Mouse (Mus musculus) lung, embryonic 16.5 days (tissue): Measurements from ENCODE around the gene Dbt. TPM values are rescaled to one million over a fixed set of nuclear protein-coding genes. Genes with fewer than 3 reads are reported as not detected.

ENCODE experiments used
- ATAC-seq: fragments of 200-750 bp; cut with Nextera tagmentation; 2 replicates; pipeline ENCODE4 v1.8.0; 2017; ENCODE audit warnings: low read depth, mild to moderate bottlenecking, moderate library complexity
- H3K27ac ChIP-seq: fragments of 300-500 bp; sonication (generic); 2 replicates; pipeline ENCODE4 v1.5.1; 2014; ENCODE audit warnings: mild to moderate bottlenecking, control low read depth, low read length
- H3K27me3 ChIP-seq: fragments of 300-500 bp; sonication (generic); 2 replicates; pipeline ENCODE4 v1.6.1; 2014; ENCODE audit warnings: low read depth, low read length, mixed read lengths; ENCODE audit not compliant: control insufficient read depth, insufficient read depth
- H3K36me3 ChIP-seq: fragments of 300-500 bp; sonication (generic); 2 replicates; pipeline ENCODE4 v1.6.1; 2014; ENCODE audit warnings: low read length; ENCODE audit not compliant: control insufficient read depth, insufficient read depth
- H3K4me1 ChIP-seq: fragments of 300-500 bp; sonication (generic); replicated peaks from 2 replicates; pipeline ENCODE4 v1.6.1; 2014; ENCODE audit warnings: low read length, mixed read lengths; ENCODE audit not compliant: control insufficient read depth, insufficient read depth
- H3K4me2 ChIP-seq: fragments of 300-500 bp; sonication (generic); 2 replicates; pipeline ENCODE4 v1.6.1; 2014; ENCODE audit warnings: low read depth, low read length, control low read depth
- H3K4me3 ChIP-seq: fragments of 300-500 bp; sonication (generic); 2 replicates; pipeline ENCODE4 v1.5.1; 2014; ENCODE audit warnings: mild to moderate bottlenecking, low read length, control low read depth
- H3K9ac ChIP-seq: fragments of 300-500 bp; sonication (generic); 2 replicates; pipeline ENCODE4 v1.6.1; 2014; ENCODE audit warnings: low read length, control low read depth
- H3K9me3 ChIP-seq: fragments of 300-500 bp; sonication (generic); 2 replicates; pipeline ENCODE4 v1.6.1; 2016; ENCODE audit warnings: low read length; ENCODE audit not compliant: control insufficient read depth
- WGBS: fragments of 180-500 bp; shearing (Covaris S2); extraction: QIAGEN DNeasy Blood & Tissue Kit; methylation state at CpG from one replicate; pipeline ENCODE4 v1.1.7; 2014; 5-methylcytosine and 5-hydroxymethylcytosine counted together
- polyA plus RNA-seq: library from polyadenylated mRNA; unstranded; fragments of >200 nt; fragmentation: Nextera tagmentation; extraction: Ambion mirVana; gene quantifications from 2 replicates; pipeline ENCODE4 v1.2.1, GENCODE M21; 2015

Dbt gene
- polyA plus RNA-seq, 1 experiment from 2014 or later = 15.9 TPM

DNA sequence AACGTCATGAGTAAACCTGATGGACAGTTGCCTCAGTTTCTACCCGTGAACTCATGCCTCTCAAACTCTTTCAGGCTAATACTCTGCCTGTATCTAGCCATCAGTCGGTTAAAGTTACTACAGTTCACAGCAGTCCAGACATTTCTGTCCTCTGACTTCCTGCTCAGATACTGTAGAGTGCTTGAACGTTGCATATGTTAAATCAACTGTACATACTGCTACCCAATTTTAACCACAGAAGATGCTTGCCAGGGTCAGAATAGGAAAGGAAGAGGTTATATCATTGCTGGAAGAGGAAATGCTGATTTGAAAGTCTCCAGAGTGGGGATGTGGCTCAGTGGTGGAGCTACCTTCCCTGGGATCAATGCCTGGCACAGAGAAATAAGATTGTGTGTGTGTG is 29.6 kb upstream of the Dbt start:
- 79% methylated on average over 4 of the region's 4 CpGs for WGBS
- Histone ChIP-seq H3K4me1 (no peaks in the 10 kb centered on the region), H3K27ac (no peak overlapping the region), H3K9ac (no peak overlapping the region), H3K4me2 (no peak overlapping the region), H3K36me3 (peaks cover 9% of the 10 kb centered on the region), H3K9me3 (no peaks in the 10 kb centered on the region), H3K4me3 (no peak overlapping the region), H3K27me3 (no peaks in the 10 kb centered on the region)
- ATAC-seq = no peak

DNA sequence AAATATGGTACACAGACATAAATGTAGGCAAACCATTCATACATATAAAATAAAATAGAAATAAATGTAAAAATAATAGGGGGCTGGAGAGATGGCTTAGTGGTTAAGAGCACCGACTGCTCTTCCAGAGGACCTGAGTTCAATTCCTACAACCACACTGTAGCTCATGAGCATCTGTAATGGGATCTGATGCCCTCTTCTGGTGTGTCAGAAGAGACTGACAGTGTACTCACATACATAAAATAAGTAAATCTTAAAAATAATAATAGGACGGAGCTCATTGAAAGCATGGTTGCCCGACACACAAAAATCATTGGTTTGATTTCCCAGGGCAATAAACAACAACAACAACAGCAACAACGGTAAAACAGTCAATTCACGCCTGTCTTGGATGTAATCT is 21.9 kb upstream of the Dbt start:
- Histone ChIP-seq H3K36me3 (peaks cover 45% of the 10 kb centered on the region), H3K27me3 (no peaks in the 10 kb centered on the region), H3K27ac (no peak overlapping the region), H3K4me3 (no peak overlapping the region), H3K4me2 (no peak overlapping the region), H3K4me1 (no peaks in the 10 kb centered on the region), H3K9ac (no peak overlapping the region), H3K9me3 (no peaks in the 10 kb centered on the region)
- ATAC-seq = no peak
- 86% methylated on average over 5 of the region's 5 CpGs for WGBS

DNA sequence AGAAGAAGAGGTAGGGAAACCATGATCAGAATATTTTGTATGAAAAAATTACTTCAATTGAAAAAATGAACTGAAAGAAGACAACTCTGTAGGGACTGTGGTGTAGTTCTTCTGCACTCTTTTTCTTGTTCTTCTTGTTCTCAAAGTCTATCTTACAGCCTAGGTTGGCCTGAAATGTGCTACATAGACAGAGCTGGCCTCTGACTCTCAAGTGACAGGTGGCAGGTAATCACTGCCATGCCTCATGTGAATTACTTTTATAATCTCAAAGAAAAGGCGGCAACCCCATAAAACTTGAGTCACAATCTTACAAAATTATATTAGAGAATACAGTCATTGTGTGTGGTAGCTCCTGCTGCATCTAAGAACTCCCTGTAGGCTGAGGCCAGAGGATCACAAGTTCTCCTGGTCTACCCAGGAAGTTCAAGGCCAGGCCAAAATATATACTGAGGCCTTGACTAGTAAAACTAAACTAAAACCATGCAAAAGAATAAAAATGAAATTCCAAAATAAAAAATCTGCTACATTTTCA is 20.9 kb upstream of the Dbt start:
- no peaks in the 10 kb centered on the region for H3K4me1 ChIP-seq
- no peaks in the 10 kb centered on the region for H3K9me3 ChIP-seq
- H3K9ac ChIP-seq = no peak overlapping the region
- no peak overlapping the region for H3K4me2 ChIP-seq
- H3K27ac ChIP-seq = no peak overlapping the region
- 83% methylated on average over 1 of the region's 1 CpGs for WGBS
- H3K4me3 ChIP-seq = no peak overlapping the region
- ATAC-seq = no peak
- peaks cover 47% of the 10 kb centered on the region for H3K36me3 ChIP-seq
- no peaks in the 10 kb centered on the region for H3K27me3 ChIP-seq

DNA sequence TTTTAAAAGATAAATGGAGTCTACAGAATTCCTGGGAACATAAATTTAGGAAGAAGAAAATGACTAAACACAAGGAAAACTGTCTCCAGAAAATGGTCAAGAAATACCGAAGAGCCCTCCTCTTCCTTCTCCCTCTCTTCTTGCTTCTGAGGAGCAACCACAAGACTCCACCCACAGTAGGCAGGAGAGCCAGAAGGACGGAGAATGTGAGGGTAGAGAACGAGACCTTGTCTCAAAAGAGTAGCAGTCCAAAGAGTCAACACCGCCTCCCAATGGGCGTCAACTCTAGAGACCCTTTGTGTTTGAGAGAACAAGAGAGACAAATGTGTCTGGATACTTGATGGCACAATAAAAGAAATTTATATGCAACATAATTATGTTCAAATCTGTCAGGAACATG is 19.2 kb upstream of the Dbt start:
- peaks cover 45% of the 10 kb centered on the region for H3K36me3 ChIP-seq
- H3K9me3 ChIP-seq = no peaks in the 10 kb centered on the region
- no peak overlapping the region for H3K4me2 ChIP-seq
- no peak overlapping the region for H3K27ac ChIP-seq
- ATAC-seq = no peak
- 63% methylated on average over 5 of the region's 5 CpGs for WGBS
- no peaks in the 10 kb centered on the region for H3K4me1 ChIP-seq
- H3K9ac ChIP-seq = no peak overlapping the region
- no peak overlapping the region for H3K4me3 ChIP-seq
- H3K27me3 ChIP-seq = no peaks in the 10 kb centered on the region

DNA sequence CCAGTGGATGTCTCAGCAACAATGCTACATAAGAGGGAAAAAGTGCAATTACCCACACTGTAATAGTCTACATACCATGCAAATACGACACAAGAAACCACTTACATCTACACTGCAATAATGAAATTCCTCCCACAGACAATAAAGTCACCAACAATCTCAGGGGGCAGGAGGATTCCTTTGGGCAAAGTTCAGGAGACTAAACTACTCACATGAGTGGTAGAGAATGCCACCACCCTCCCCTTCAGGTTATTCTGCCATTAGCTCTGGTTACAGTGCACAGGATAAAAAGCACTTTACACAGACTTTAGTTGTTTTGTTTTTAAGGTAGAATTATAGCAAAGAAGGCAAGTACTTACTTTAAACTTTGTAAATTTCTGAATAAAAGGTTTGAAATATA is 17.2 kb upstream of the Dbt start:
- ATAC-seq = no peak
- Histone ChIP-seq H3K27ac (no peak overlapping the region), H3K9me3 (no peaks in the 10 kb centered on the region), H3K27me3 (no peaks in the 10 kb centered on the region), H3K4me2 (no peak overlapping the region), H3K4me3 (no peak overlapping the region), H3K36me3 (peaks cover 38% of the 10 kb centered on the region), H3K9ac (no peak overlapping the region), H3K4me1 (no peaks in the 10 kb centered on the region)
- 82% methylated on average over 1 of the region's 1 CpGs for WGBS

DNA sequence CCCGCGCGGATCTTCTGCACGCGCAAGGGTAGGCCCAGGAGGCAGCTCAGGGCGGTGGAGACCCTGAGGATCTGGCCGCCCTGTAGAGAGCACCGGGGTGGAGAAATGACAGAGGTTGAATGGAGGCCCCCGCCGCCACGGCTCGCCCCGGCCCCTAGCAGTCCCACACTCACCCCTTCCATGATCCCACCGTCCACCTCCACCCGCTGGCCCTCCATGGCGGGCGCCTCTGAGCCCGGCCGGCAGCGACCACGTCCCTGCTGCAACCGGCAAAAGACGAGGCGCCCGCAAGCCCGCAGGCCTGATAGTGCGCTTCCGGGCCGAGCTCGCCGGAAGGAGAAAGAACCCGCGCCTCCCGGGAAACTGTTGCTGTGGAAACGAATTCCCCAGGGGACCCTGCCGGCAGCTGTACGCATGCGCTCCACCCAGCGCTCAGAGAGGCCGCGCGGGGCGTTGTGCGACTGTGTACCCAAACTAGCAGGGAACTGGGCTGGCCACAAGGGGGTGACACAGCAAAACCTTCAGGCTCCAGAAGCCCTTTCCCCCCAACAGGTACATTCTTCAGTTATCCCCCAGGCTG is 5.0 kb upstream of the Dbt start, which contains the start of gene Rtca:
Gene Rtca, minus strand, starts transcription at position 437 of the 580 bp plus-strand sequence.
- under 1% methylated on average over 41 of the region's 44 CpGs for WGBS
- peaks cover 11% of the 10 kb centered on the region for H3K36me3 ChIP-seq
- peak within 1 kb of the TSS; percentile 98 for H3K4me3 ChIP-seq
- H3K27ac ChIP-seq = 0 out of 2 replicates have a peak within 1 kb of the TSS, but pooled peaks have one; percentile 22
- H3K4me2 ChIP-seq = peak within 1 kb of the TSS; percentile 88
- ATAC-seq = peak; percentile 95
- no peaks in the 10 kb centered on the region for H3K27me3 ChIP-seq
- no peaks in the 10 kb centered on the region for H3K9me3 ChIP-seq
- H3K9ac ChIP-seq = peak within 1 kb of the TSS; percentile 88
- H3K4me1 ChIP-seq = peaks cover 15% of the 10 kb centered on the region

DNA sequence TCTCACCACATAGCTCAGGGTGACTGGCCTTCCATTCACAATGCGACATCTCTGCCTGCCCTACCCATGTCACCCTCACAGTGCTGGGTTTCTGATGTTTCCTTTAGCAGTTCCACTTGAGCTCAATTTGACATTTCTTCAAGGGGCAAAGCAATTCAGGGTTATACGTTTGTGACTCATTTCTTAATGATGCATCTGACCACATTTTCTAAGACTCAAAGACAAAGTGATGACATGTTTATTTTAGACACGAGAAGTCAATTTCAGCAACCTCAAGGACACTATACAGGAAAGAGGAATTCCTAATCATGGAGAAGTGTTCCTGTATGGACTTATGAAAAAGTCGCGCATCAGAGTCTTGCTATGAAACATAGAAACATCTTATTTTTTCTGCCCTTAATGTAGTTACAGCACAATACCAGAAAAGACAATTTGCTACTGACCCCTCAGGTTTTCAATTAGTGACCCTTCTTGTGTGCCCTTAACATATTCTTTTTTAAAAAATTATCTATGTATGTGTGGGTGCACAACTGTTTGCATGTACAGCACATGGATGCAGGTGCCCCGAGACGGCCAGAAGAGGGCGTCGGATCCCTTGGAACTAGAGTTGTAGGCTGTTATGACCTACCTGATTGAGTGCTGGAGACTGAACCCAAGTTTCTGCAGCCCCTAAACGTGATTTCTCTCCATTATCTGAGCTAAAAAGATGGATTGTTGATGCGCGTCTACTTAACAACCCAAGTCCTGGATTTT is 543 bp upstream of the Dbt start:
- Histone ChIP-seq H3K27me3 (no peaks in the 10 kb centered on the region), H3K36me3 (no peaks in the 10 kb centered on the region), H3K4me1 (peaks cover 10% of the 10 kb centered on the region), H3K4me3 (peak overlapping the region; percentile 56), H3K4me2 (peak overlapping the region; percentile 70), H3K9me3 (no peaks in the 10 kb centered on the region), H3K27ac (no peak overlapping the region), H3K9ac (no peak overlapping the region)
- WGBS = 30% methylated on average over 12 of the region's 12 CpGs
- peak; percentile 8 for ATAC-seq

DNA sequence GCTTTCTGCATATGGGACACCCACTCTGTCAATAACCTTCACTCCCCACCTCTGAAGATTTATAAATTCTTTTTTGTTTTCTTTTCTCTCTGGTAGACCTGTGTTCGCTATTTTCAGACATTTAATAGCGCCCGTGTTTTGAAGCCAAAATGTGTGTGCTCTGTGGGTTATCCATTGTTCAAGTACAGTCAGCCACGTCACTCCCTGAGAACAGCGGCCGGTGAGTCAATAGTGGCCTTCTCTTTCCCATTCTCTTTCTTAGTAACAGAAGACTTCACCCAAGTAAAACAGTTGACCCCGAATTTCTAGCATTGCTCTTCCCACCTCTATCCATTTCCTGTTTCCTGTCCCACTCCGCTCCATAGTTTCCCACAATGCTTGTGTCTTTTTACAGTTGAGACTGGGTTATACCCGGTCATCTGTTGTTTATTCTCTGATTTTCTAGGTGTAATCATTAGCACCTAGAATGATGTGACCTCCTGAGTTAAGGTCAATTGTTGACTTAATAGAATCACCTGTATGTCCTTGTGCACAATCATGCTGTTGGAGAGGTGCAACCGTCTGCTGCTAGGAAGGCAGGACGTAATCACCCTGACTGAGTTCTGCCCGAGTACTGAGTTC is 7.4 kb downstream of the Dbt start:
- no peak for ATAC-seq
- Histone ChIP-seq H3K27ac (no peak overlapping the region; the same call in 1 of the 2 replicates), H3K9me3 (no peaks in the 10 kb centered on the region), H3K9ac (no peak overlapping the region), H3K4me3 (no peak overlapping the region), H3K36me3 (no peaks in the 10 kb centered on the region), H3K27me3 (no peaks in the 10 kb centered on the region), H3K4me1 (peaks cover 4% of the 10 kb centered on the region; the same call in 1 of the 2 replicates), H3K4me2 (no peak overlapping the region)
- WGBS = 66% methylated on average over 12 of the region's 12 CpGs

DNA sequence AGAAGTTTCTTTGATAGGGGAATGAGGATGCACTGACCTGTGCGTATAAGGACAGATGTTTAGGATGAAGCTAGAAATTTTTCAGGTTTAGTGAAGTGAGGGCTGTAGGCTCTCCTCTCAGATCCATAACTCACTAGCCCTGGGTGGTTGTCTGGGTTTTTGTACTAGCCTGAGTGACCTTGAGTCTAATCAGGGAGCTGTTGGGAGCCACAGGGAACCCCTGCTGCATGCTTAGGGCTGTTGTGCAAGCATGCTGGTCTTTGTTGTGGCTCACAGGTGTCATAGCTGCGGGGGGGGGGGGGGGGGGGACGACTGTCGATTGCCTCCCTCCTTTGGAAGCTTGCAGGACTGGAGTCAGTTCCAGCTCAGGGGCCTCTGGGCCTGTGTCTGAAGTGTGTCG is 16.9 kb downstream of the Dbt start:
- Histone ChIP-seq H3K9ac (no peak overlapping the region), H3K36me3 (peaks cover under 1% of the 10 kb centered on the region; the same call in 1 of the 2 replicates), H3K4me3 (no peak overlapping the region), H3K4me1 (0 out of 2 replicates have a peak, but pooled peaks cover 3% of the 10 kb centered on the region), H3K9me3 (no peaks in the 10 kb centered on the region), H3K27me3 (no peaks in the 10 kb centered on the region), H3K27ac (no peak overlapping the region), H3K4me2 (no peak overlapping the region)
- WGBS = 55% methylated on average over 5 of the region's 5 CpGs
- ATAC-seq = no peak
